8 mouse cellular contexts compared by ENCODE assay signal in genomic region chr16:42907283-42907701, GRCm38 (mm10). TPM values are rescaled to one million over a fixed set of nuclear protein-coding genes. Genes with fewer than 3 reads are reported as not detected.
A peak's percentile ranks its signal among the peaks of the same experiment; 100 is the strongest.
DNase-seq lines count a peak whose midpoint lies in the region; ATAC-seq lines count a peak whose summit lies in the region.

No protein-coding gene starts in this region.

- H3K9ac ChIP-seq in embryonic facial prominence, embryonic 14.5 days (ENCODE audit: low read depth, low read length), result peak overlapping the region; percentile 58
- no peak overlapping the region; the same call in 1 of the 2 replicates for H3K9ac ChIP-seq in hindbrain, embryonic 12.5 days
- peak overlapping the region; percentile 36; the same call in 1 of the 2 replicates for H3K9ac ChIP-seq in limb, embryonic 13.5 days
- no peak overlapping the region for H3K9ac ChIP-seq in midbrain, embryonic 15.5 days

- H3K4me3 ChIP-seq in embryonic facial prominence, embryonic 14.5 days (ENCODE audit: low read depth, low read length), result peak overlapping the region; percentile 30
- H3K4me3 ChIP-seq in hindbrain, embryonic 12.5 days, result no peak overlapping the region
- H3K4me3 ChIP-seq in limb, embryonic 13.5 days, result peak overlapping the region; percentile 33
- H3K4me3 ChIP-seq in midbrain, embryonic 15.5 days, result peak overlapping the region; percentile 26

- H3K9me3 ChIP-seq in embryonic facial prominence, embryonic 14.5 days (ENCODE audit: control insufficient read depth, low read length), result no peaks in the 10 kb centered on the region
- H3K9me3 ChIP-seq in hindbrain, embryonic 12.5 days (replicated peaks), result no peaks in the 10 kb centered on the region
- H3K9me3 ChIP-seq in limb, embryonic 13.5 days, result no peaks in the 10 kb centered on the region
- H3K9me3 ChIP-seq in midbrain, embryonic 15.5 days, result no peaks in the 10 kb centered on the region

- H3K27ac ChIP-seq in embryonic facial prominence, embryonic 14.5 days (replicated peaks; ENCODE audit: low read depth, low read length), result peak overlapping the region; percentile 74
- H3K27ac ChIP-seq in hindbrain, embryonic 12.5 days, result no peak overlapping the region
- H3K27ac ChIP-seq in limb, embryonic 13.5 days, result peak overlapping the region; percentile 73
- H3K27ac ChIP-seq in midbrain, embryonic 15.5 days, result peak overlapping the region; percentile 65

- H3K4me2 ChIP-seq in embryonic facial prominence, embryonic 14.5 days (ENCODE audit: low read depth, low read length), result peak overlapping the region; percentile 48
- H3K4me2 ChIP-seq in hindbrain, embryonic 12.5 days (replicated peaks), result peak overlapping the region; percentile 30
- peak overlapping the region; percentile 55 for H3K4me2 ChIP-seq in limb, embryonic 13.5 days (replicated peaks)
- peak overlapping the region; percentile 41 for H3K4me2 ChIP-seq in midbrain, embryonic 15.5 days

- no peaks in the 10 kb centered on the region for H3K36me3 ChIP-seq in embryonic facial prominence, embryonic 14.5 days (ENCODE audit: control insufficient read depth, insufficient read depth, low read length)
- no peaks in the 10 kb centered on the region for H3K36me3 ChIP-seq in hindbrain, embryonic 12.5 days
- no peaks in the 10 kb centered on the region for H3K36me3 ChIP-seq in limb, embryonic 13.5 days
- H3K36me3 ChIP-seq in midbrain, embryonic 15.5 days (replicated peaks), result no peaks in the 10 kb centered on the region

- DNase-seq in 416B (ENCODE audit: low read depth) (peak; percentile 93), MN1 (ENCODE audit: low spot score) (peak; percentile 17)
- DNase-seq in embryonic facial prominence, embryonic 14.5 days (ENCODE audit: low spot score), result peak; percentile 55
- DNase-seq in thymus, postnatal 4 days, result peak; percentile 14
- DNase-seq in embryo, embryonic 11 days, result no peak

- H3K4me1 ChIP-seq in embryonic facial prominence, embryonic 14.5 days (ENCODE audit: control insufficient read depth, insufficient read depth, low read length), result 0 out of 2 replicates have a peak, but pooled peaks cover 9% of the 10 kb centered on the region
- peaks cover 9% of the 10 kb centered on the region for H3K4me1 ChIP-seq in hindbrain, embryonic 12.5 days
- peaks cover 21% of the 10 kb centered on the region for H3K4me1 ChIP-seq in limb, embryonic 13.5 days
- H3K4me1 ChIP-seq in midbrain, embryonic 15.5 days, result peaks cover 2% of the 10 kb centered on the region; the same call in 1 of the 2 replicates

- H3K27me3 ChIP-seq in embryonic facial prominence, embryonic 14.5 days (replicated peaks; ENCODE audit: control insufficient read depth, insufficient read depth, low read length), result no peaks in the 10 kb centered on the region
- no peaks in the 10 kb centered on the region for H3K27me3 ChIP-seq in hindbrain, embryonic 12.5 days
- no peaks in the 10 kb centered on the region for H3K27me3 ChIP-seq in limb, embryonic 13.5 days
- H3K27me3 ChIP-seq in midbrain, embryonic 15.5 days (replicated peaks), result no peaks in the 10 kb centered on the region

- 20% methylated on average over 4 of the region's 4 CpGs for WGBS in embryonic facial prominence, embryonic 14.5 days
- WGBS in hindbrain, embryonic 12.5 days, result 39% methylated on average over 4 of the region's 4 CpGs
- 23% methylated on average over 4 of the region's 4 CpGs for WGBS in limb, embryonic 13.5 days
- 28% methylated on average over 4 of the region's 4 CpGs for WGBS in midbrain, embryonic 15.5 days

- peak; percentile 83 for ATAC-seq in embryonic facial prominence, embryonic 14.5 days (ENCODE audit: low read depth)
- no peak for ATAC-seq in hindbrain, embryonic 12.5 days (ENCODE audit: low FRiP score)
- ATAC-seq in limb, embryonic 13.5 days (ENCODE audit: low FRiP score, low read depth), result no peak; the same call in 1 of the 2 replicates
- ATAC-seq in midbrain, embryonic 15.5 days (replicated peaks), result peak; percentile 56; the same call in 1 of the 2 replicates

RNA-seq across cellular contexts. Expression of gene Zbtb20, which starts 31.6 kb away (rescaled TPM):
- polyA plus RNA-seq in embryonic facial prominence, embryonic 14.5 days (2014; fragmentation: Nextera tagmentation; extraction: Ambion mirVana), result 20.6 and 23.6 TPM in 2 replicates
- 62.9 and 64.6 TPM in 2 replicates for polyA plus RNA-seq in hindbrain, embryonic 12.5 days (2016; fragmentation: Nextera tagmentation; extraction: Ambion mirVana)
- 22.8 and 22.9 TPM in 2 replicates for polyA plus RNA-seq in limb, embryonic 13.5 days (2015; fragmentation: Nextera tagmentation; extraction: Ambion mirVana)
- 76.5 and 83.1 TPM in 2 replicates for polyA plus RNA-seq in midbrain, embryonic 15.5 days (2015; fragmentation: Nextera tagmentation; extraction: Ambion mirVana)

Comparison
In these comparisons a context has a peak if more than half of its experiments do, and no peak if none do; other contexts are left out.
1. ATAC-seq: peak in embryonic facial prominence, embryonic 14.5 days (single experiment) and midbrain, embryonic 15.5 days (single experiment); none in hindbrain, embryonic 12.5 days (single experiment) and limb, embryonic 13.5 days (single experiment).
2. H3K9ac ChIP-seq: peak in embryonic facial prominence, embryonic 14.5 days (single experiment) and limb, embryonic 13.5 days (single experiment); none in hindbrain, embryonic 12.5 days (single experiment) and midbrain, embryonic 15.5 days (single experiment).
3. Peak in every context shown above with its lines, with median percentiles within 50 percentile points of each other: H3K4me2 ChIP-seq.